9 mouse cellular contexts compared by ENCODE assay signal in genomic region chr9:60838331-60838872, GRCm38 (mm10). TPM values are rescaled to one million over a fixed set of nuclear protein-coding genes. Genes with fewer than 3 reads are reported as not detected.
DNase-seq lines count a peak whose midpoint lies in the region; ATAC-seq and TF ChIP-seq lines count a peak whose summit lies in the region.
"Had no signal": no experiment of that assay in that cellular context is flagged by ENCODE, and none has a peak within 500 bp of the region (broad histone marks: within the 10 kb centered on the region; RNA-seq: fewer than 3 reads in every experiment).

No protein-coding gene starts in this region.

- TF ChIP-seq POLR2A in kidney, adult 2 months (IDR thresholded peaks at IDR 0.05; ENCODE audit: low read depth, low read length), result no peak
- no peak for TF ChIP-seq POLR2A in brain, embryonic 14.5 days (IDR thresholded peaks at IDR 0.05; ENCODE audit: borderline replicate concordance, extremely low read depth, insufficient read depth, insufficient read length, poor library complexity, severe bottlenecking)

- H3K4me3 ChIP-seq in kidney, adult 2 months (ENCODE audit: insufficient read depth, low read depth, low read length), result peak overlapping the region; percentile 34
- H3K4me3 ChIP-seq in heart, embryonic 15.5 days, result peak overlapping the region; percentile 41
- no peak overlapping the region for H3K4me3 ChIP-seq in midbrain, embryonic 11.5 days (ENCODE audit: low read depth, low read length)

- DNase-seq in kidney, adult 2 months, result peak; percentile 30
- no peak for DNase-seq in kidney, adult 9 months
- peak; percentile 34 for DNase-seq in brain, embryonic 14.5 days (ENCODE audit: low read depth)
- peak; percentile 91 for DNase-seq in midbrain, embryonic 11.5 days (ENCODE audit: low spot score, missing footprints)
- DNase-seq in urinary bladder, postnatal 36 days (ENCODE audit: low spot score in 2 of 2), result no peak
- no peak for DNase-seq in gastrocnemius, postnatal 25 days
- DNase-seq in urinary bladder, postnatal 4 days (ENCODE audit: low spot score in 2 of 2), result no peak
- DNase-seq: cerebellum, postnatal 10 days had no signal

- no peaks in the 10 kb centered on the region for H3K27me3 ChIP-seq in kidney, adult 2 months (replicated peaks; ENCODE audit: control insufficient read depth, insufficient read depth, low read length)
- no peaks in the 10 kb centered on the region for H3K27me3 ChIP-seq in heart, embryonic 15.5 days
- H3K27me3 ChIP-seq in midbrain, embryonic 11.5 days (ENCODE audit: control insufficient read depth, insufficient read depth, low read length), result no peaks in the 10 kb centered on the region

- no peak for TF ChIP-seq CTCF in kidney, adult 2 months (conservative IDR thresholded peaks at IDR 0.05; ENCODE audit: insufficient read depth, insufficient read length, low read depth, low read length)
- TF ChIP-seq CTCF in brain, embryonic 14.5 days (IDR thresholded peaks at IDR 0.05; ENCODE audit: borderline replicate concordance, extremely low read depth, insufficient read depth, insufficient read length), result no peak

- H3K36me3 ChIP-seq in kidney, adult 2 months (ENCODE audit: control insufficient read depth, insufficient read depth, low read length), result no peaks in the 10 kb centered on the region
- H3K36me3 ChIP-seq in heart, embryonic 15.5 days, result no peaks in the 10 kb centered on the region
- no peaks in the 10 kb centered on the region for H3K36me3 ChIP-seq in midbrain, embryonic 11.5 days (ENCODE audit: control insufficient read depth, insufficient read depth, low read length)

- H3K27ac ChIP-seq in kidney, adult 2 months (ENCODE audit: insufficient read depth, low read depth, low read length), result peak overlapping the region; percentile 91
- peak overlapping the region; percentile 76 for H3K27ac ChIP-seq in heart, embryonic 15.5 days
- H3K27ac ChIP-seq in midbrain, embryonic 11.5 days (ENCODE audit: low read depth, low read length), result peak overlapping the region; percentile 69; the same call in 1 of the 2 replicates

- H3K9ac ChIP-seq in heart, embryonic 15.5 days, result peak overlapping the region; percentile 54
- peak overlapping the region; percentile 39; the same call in 1 of the 2 replicates for H3K9ac ChIP-seq in midbrain, embryonic 11.5 days (ENCODE audit: low read length)

- no peak for ATAC-seq in heart, embryonic 15.5 days (replicated peaks; ENCODE audit: insufficient number of reproducible peaks, insufficient read depth, low FRiP score, low read depth)
- ATAC-seq in midbrain, embryonic 11.5 days (ENCODE audit: low FRiP score), result no peak

- H3K4me2 ChIP-seq in heart, embryonic 15.5 days, result peak overlapping the region; percentile 70
- peak overlapping the region; percentile 52 for H3K4me2 ChIP-seq in midbrain, embryonic 11.5 days

- WGBS in kidney, adult 2 months, result 49% methylated on average over 9 of the region's 9 CpGs
- 34% methylated on average over 9 of the region's 9 CpGs for WGBS in heart, embryonic 15.5 days
- WGBS in midbrain, embryonic 11.5 days, result 19% methylated on average over 9 of the region's 9 CpGs

- H3K9me3 ChIP-seq in heart, embryonic 15.5 days (replicated peaks), result no peaks in the 10 kb centered on the region
- H3K9me3 ChIP-seq in midbrain, embryonic 11.5 days (ENCODE audit: control insufficient read depth, low read length), result no peaks in the 10 kb centered on the region

- H3K4me1 ChIP-seq in kidney, adult 2 months (ENCODE audit: control insufficient read depth, insufficient read depth, low read length), result peaks cover 23% of the 10 kb centered on the region; the same call in 1 of the 2 replicates
- peaks cover 57% of the 10 kb centered on the region for H3K4me1 ChIP-seq in heart, embryonic 15.5 days (replicated peaks)
- H3K4me1 ChIP-seq in midbrain, embryonic 11.5 days (ENCODE audit: control insufficient read depth, insufficient read depth, low read length), result peaks cover 35% of the 10 kb centered on the region

RNA-seq across cellular contexts. Expression of gene Uaca, which starts 44.1 kb away (rescaled TPM):
- polyA plus RNA-seq in kidney, adult 2 months (2012; rRNA removed), result 13.5 and 16.4 TPM in 2 replicates
- polyA plus RNA-seq in brain, embryonic 14.5 days (2012; rRNA removed), result 9.2 and 18.2 TPM in 2 replicates
- polyA plus RNA-seq in heart, embryonic 15.5 days (2015; fragmentation: Nextera tagmentation; extraction: Ambion mirVana), result 26.0 and 28.8 TPM in 2 replicates
- 26.7 and 27.9 TPM in 2 replicates for polyA plus RNA-seq in midbrain, embryonic 11.5 days (2014; fragmentation: Nextera tagmentation; extraction: Ambion mirVana)
- 100 to 1,000 TPM in 1 of 2 experiments, 10 to 100 TPM in 1; 65.4 to 107 TPM for total RNA-seq in gastrocnemius, postnatal 25 days (2021)

Comparison
In these comparisons a context has a peak if more than half of its experiments do, and no peak if none do; other contexts are left out.
1. DNase-seq: peak in kidney, adult 2 months (single experiment), brain, embryonic 14.5 days (single experiment) and midbrain, embryonic 11.5 days (single experiment); none in kidney, adult 9 months (single experiment), urinary bladder, postnatal 36 days (0 of 2), gastrocnemius, postnatal 25 days (single experiment) and urinary bladder, postnatal 4 days (0 of 2).
2. Peak in every context shown above with its lines, with median percentiles within 50 percentile points of each other: H3K27ac ChIP-seq.